Mouse (Mus musculus) WW6 (cell line): Measurements from ENCODE around the gene Sytl1.

ENCODE experiments used
- DNase-seq: peaks from one replicate; pipeline ENCODE4 v3.0.0-alpha.2; 2013; ENCODE audit warnings: low read depth, low spot score

Gene Sytl1

DNA sequence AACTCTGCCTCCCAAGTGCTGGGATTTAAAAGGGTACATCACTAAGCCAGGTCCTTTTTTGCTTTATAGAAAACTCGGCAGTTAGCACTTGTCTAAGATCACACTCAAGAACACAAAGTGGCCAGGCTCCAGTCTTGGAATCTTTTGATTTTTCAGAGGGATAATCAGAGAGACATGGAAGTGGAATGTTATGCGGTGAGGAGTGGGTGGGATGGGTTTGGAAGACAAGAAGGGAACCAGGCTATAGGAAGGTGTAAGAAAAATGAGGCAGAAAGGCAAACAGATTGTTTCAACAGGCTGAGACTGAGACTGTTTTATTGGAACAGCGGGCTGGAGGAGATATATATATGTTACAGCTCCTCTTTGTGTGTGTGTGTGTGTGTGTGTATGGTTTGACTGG is 15.6 kb upstream of the Sytl1 start:
- no peak for DNase-seq

DNA sequence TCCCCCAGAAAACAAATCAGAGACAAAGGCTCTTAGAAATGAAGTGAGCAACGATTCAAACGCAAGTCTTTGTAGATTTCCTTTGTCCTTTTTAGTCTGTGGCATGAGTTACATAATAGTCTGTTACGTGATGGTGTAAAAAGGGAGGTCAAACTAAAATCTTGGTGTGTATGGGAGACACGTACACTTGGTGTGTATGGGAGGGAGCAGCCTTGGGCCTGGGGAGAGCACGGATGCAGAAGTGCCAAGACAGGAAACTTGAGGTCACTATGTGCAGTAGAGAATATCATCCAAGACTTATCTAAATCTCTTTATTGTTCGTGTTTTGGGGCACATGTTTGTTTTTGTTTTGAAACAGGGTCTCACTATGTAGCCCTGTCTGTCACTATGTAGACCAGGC is 15.2 kb upstream of the Sytl1 start:
- no peak for DNase-seq

DNA sequence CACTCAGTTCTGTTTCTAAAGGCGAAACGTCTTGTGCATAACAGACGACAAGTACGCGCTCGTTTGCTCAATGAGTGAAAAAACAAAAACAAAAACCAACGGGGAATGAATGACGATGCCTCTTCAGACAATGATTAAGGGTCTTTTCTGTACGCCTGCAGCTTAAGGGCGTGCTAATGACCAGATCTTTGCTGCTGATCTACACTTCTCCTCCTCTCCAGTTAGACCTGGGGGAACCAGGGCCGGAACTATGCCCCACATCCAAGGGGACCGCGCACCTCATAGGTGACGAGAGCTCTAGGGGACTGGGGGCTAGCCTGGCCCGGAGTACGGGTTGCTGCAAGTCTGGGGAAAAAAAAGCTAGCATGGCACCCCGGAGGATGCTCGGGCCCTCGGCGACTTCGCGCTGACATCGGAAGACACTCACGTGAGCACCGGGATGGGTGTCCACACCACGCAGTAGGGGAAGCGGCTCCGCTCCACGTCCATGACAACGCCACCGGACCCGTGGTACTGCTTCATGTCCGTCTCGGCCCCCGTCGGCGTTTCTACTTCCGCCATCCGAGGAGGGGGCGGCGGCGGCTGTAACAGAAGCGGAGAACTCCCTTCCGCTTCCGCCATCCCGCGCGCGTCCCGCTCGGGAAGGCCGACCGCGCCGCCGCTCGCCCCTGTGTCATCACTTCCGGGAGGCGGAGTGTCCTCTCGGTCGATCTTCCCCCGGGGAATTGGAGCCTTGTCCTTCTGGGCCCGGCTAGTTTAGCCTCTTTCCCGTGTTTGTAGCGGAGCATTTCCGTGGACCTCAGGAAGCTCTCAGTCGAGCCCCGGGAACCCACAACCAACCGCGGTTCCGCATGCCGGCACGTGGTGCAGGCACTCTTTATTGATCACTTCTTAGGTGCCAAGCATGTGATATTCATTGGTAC is 14.5 kb upstream of the Sytl1 start, which contains the start of gene Tmem222:
TSS of gene Tmem222 (minus strand) at position 689 of the 923 bp plus-strand sequence.
- DNase-seq, result peak; percentile 89

DNA sequence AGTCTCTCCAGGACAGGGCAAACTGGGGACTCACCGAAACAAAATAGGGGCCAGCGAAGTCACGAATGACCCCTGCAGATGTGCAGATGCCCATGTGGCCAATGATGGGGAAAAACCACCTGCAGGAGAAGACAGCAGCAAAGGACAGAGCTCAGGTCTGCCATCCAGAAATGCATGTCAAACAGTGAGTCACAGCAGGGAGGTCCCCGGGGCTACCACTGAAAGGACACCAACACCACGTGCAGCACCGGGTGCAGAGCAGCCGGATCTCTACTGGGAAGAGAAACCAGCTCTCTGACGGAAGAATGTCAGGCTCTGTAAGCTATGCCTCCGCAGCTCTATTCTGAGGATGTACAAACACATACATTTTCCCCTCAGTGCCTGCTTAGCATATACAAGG is 8.0 kb upstream of the Sytl1 start:
- no peak for DNase-seq

DNA sequence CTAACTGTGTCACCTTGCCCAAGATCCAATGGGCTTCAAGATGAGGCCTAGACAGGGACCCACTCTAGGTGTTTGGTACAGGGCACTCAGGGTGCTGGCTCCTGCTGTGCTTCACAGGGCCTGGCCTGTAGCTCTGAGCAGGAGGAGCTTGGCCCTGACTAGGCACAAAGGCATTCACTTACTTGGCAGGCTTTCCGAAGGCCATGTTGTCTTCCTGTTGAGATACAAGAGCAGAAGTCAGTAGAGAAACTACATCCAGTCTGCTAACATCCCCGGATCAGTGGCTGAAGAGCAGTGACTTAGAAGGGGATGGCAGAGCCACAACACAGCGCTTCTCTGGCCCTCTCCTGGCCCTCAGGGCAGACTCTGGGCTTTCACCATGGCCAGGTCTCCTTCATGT is 6.7 kb upstream of the Sytl1 start:
- no peak for DNase-seq

DNA sequence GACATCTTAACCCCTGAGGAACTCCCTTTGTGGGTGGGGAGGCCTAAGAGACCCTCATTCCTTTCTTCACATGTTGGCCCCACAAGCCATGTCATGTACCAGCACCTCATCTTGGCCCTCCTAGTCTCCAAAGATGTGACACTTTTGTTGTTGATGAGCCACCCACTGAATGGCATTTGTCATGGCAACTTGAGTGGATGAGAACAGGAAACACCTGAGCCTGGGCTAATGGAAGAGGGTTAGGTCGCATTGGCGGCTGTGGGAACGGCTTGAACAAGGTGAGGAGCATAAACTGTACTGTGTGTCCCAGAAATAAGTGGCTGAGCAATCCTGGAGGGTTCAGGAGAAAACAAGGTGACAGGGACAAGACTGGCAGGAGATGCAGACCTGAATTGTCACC is 6.0 kb upstream of the Sytl1 start:
- DNase-seq, result no peak

DNA sequence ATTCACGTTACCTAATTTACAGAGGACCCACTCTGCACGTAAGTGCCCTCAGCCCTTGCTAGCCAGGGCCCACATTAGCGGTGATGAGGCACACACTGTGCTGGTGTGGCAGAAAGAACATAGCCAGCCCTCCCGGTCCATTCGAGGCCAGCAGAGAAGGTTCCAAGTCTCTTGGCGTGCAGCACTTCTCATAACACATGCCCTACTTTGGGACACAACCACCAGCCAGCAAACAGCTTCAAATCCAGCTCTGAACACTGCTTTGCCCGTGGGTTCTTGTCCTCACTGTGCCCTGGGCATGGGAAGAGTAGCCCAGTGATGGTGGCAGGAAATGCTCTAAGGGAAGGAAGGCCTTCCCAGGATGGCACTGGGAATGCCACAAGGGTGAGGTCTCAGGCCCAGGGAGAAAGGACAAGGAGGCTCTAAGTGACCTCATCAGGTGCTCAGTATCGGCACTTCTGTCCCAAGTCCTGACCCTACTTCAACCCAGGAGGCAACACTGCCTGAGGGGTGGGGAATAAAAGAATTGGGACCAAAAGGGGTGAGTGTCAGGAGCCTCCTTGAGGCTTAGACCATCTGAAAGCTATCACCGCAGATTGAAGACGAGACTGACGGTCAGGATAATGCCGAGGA is 3.5 kb upstream of the Sytl1 start:
- no peak for DNase-seq

DNA sequence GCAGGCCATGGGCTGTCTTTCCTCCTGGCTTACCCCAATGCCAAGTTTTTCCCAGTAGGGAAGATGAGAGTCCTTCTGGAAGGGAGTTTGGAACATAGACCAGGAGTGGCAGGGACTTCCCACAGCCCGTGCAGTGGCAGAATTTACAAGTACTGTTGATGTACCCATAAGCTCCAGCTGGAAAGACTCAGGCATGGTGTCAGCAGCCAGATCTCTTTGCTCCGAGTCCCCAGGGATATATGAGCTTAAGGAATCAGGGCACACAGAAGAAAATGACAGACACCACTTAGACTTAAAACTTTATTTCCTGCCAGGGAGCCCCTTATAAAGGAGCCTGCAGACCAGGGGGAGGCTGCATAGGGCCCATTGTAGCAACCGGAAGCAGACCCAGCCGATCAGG is 2.8 kb upstream of the Sytl1 start:
- DNase-seq, result no peak

DNA sequence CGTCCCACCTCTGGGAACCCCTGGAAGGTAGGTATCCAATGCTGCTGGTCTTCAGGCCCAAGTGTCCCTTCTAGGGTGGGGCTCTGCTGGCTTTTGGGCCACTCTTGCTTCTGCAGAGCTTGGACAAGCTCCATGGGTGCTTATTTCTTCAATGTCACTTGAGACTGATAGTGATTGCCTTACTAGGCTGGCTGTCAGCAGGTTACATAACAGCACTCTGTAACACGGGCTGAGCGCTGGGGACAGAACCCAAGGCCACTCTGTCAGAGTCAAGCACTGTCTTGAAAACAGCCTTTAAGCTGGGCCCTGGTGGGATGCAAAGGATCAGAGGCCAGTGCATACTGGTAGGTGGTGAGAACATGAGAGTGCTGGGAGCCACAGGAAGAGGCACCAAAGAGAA is 2.4 kb upstream of the Sytl1 start:
- DNase-seq, result no peak

DNA sequence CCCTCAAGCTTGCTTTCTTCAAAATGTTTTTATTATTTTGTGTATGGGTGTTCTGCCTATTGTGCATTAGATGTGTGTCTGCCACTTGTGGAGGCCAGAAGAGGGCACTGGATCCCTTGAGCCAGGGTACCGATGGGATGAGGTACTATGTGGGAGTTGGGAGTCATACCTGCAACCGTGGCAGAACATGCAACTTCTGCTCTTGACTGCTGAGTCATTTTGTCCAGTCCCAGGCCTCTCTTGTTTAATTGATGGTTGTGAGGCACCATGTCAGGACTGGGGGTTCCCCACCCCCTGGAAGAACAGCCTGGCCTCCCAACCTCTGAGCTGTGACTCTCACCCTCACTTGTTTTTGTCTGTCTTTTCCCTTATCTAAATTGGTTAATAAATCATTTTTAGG is 1.6 kb upstream of the Sytl1 start:
- no peak for DNase-seq

DNA sequence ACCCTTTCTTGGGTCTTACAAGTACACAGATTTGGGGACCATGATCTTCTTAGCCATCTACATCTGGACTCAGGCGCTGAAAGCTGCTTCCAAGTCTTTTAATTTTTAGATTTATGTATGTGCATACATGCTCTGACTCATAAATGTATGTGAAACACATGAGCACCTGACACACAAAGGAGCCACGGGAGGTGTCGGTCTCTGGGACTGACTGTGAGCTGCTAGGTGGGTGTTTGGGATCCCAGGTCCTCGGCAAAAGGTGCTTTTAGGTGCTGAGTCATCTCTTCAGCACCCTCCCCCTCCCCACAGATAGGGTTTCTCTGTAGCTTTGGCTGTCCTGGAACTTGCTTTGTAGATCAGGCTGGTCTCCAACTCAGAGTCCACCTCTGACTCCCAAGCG is 843 bp upstream of the Sytl1 start:
- DNase-seq, result no peak

DNA sequence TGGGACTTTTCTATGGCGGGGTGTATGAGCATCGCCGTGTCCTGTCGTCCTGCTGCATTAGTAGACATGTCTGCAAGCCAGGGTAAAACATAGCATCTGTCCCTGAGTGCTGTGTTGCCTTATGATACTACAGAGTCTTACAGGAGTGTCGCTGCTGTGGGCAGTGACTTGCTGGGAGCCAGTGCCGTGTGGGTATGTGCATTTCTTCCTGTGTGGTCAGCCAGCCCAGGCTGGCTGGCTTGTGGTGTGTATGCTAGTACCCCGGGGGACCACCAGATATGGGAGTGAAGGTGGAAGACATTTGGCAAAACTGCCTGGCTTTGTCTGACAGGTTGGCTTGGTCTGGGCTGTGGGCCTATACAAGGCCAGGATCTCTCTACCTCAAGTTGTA is 543 bp downstream of the Sytl1 start:
- DNase-seq, result no peak

DNA sequence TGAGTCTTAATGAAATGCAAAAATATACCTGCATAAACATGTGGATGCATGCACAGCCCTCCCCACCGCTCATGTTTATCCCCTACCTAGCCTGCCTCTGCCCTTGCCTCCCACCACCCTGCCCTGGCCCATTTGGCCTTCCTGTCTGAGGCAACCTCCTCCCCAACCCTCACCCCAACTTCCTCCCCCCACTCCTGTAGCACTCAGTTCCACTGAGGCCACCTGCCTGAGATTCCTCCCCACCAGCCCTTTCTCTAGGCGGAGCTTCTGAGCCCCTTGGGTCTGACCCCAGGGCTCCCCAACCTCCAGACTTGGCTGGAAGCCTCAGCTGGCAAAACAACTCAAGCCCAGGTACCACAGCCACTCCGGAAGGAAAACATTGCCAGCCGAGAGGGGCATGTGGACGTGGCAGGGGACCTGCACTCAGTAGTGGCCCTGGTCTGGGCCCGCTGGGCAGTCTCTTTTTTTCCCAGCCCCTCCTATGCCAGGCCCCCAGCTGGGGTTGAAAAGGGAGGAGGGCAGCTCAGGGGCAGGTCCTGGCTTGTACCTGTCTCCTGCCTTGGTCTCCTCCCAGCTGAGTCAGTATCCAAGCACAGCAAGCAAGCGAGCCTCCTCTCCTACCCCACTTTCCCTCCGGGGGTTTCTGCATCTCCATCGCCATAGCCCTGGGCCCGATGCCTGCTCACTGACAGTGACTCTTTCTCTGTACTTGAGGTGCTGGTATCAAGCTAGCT is 1.1 kb downstream of the Sytl1 start:
- DNase-seq, result no peak

DNA sequence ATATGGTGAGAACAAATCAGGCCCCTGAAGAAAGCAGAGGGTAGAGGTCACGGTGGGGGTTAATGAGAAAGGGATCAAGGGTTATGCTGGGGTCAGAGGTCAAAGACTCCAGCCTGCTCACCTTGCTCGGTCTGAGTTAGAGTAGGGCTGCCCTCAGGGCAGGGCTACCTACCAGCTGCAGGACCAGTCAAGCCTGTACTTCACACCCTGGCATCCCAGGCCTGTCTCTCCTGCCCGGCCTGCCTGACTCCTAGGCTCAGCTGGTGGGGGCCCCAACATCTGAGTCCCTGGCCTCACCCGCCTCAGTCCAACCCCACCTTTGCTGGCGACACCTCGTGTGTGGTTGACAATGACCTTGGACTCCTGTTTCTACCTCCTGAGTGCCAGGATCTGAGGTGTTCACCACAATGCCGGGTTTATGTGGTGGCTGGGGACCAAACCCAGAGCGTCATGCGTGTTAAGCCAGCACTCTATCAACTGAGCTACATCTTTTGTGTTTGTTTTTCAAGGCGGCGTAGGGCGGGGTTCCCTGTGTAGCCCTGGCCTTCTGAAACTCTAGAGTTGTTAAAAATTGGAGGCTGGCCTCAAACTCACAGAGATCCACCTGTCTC is 5.0 kb downstream of the Sytl1 start:
- DNase-seq, result no peak

DNA sequence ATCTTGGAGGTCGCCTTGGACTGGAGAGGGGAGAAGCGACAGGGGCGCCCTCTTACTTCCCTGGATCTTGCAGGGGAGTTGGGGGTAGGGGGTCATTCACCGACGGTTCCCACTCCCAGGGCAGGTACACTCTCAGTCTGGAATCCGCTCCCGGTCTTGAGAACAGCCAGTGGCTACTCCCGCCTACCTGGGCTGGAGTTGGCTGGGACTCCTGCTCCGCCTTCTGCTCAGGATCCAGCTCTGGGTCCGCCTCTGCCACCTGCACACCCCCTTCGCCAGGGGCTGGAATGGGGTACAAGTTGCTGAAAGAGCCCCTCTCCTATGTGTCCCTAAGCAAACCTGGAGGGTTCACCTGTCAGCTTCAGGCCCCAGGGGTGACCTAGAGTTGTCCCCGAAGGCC is 5.7 kb downstream of the Sytl1 start:
- no peak for DNase-seq

DNA sequence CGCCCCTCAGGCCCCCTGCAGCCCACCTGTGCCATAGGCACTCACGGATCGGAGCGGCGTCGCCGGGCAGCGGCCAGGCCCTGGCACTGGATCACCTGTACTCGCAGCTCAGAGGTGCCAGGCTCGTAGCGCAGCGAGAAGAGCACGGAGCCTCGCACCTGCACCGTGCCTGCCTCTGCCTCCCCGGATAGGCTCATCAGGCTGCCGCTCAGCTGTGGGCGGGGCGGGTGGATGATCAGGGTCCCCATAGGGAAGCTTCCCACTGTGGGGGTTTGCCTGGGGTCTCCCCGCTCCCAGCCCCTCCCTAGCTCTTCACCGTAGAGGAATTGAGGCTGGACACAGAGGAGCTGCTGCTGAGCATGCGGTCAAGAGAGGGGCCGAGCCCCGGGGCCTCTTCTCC is 6.1 kb downstream of the Sytl1 start:
- DNase-seq, result no peak

DNA sequence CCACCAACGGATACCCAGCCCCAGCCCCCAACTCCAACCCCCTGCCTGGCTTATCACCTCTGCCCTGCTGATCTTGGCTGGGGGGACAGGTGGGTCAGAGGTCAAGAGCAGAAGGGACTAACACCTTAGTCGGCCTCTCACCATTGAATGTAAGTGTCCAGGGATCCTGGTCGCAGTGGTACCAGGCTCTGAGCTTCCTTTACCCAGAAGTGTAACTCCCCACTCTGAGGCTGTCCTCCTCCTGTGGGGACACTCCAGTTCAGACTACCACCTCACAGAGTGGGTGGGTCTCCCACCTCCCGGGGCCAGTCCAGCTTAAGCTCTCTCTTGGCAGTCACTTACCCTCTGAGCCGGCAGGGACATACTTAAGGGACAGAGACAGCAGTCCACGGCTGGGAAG is 7.5 kb downstream of the Sytl1 start:
- no peak for DNase-seq

DNA sequence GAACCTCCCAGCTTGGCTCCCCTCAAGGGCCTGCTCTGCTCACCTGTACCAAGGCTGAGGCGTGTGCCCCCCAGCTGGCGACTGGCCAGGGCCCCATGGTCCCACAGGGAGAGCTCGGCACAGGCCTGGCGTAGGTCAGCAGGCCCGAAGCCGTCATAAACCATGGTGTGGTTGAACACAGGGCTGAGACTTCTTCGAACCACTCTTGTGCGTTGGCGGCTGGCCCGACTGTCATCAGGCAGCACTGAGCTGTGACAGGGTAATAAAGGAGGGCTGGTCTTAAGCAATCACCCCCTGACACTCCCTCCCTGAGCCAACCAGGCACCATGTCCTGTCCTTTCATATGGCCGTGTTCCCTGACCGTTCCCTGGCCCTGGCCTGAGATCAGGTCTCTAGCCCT is 9.5 kb downstream of the Sytl1 start:
- no peak for DNase-seq

DNA sequence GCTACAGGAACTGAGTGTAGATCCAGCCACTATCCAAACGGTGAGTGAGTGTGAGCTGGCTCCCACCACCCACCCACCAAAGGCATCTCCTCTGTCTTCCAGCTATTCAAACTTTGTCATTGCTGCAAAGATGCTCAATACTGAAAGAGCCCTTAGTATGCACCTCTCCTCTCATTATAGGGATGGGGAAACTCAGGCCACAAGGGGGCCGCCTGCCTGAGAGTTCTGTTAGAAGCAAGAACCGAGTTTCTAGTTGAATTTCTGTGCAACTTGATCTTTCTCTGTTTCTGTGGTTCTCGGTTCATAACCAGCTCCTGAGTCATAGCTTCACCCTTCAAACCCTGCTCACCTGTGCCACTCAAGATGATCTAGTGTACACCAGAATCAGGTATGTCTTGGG is 10.8 kb downstream of the Sytl1 start:
- no peak for DNase-seq

DNA sequence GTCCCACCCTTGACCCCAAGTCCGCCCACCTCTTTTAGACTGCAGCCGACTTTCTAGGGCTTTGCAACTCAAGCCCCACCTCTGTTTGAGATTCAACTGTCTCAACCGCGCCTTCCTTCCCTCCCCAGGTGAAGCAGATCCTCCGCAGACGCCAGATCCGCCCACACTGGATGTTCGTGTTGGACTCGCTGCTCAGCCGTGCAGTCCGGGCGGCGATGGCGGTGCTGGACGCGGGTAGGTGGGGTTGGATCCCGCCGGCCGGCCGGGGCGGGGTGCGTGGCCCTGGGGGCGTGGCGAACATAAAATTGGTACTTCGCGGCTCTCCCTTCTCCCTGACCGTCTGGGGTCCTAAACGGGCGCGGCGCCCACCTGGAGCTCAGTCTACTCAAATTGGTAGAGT is 11.7 kb downstream of the Sytl1 start:
- DNase-seq, result no peak

DNA sequence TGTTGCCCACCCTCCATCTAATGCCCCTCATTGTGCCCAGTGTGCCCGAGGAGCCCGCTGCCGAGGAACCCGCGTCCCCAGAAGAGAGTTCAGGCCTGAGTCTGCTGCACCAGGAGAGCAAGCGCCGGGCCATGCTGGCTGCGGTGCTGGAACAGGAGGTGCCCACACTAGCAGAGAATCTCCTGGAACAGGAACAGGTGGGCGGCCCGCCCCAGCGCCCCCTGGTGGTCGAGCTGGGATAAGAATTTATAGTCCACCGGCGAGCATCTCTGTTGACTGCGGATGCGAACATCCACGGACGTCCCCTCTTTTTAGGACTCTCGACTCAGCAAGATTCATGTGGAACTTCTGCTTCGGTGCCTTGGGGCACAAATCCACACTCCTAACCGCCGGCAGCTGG is 12.3 kb downstream of the Sytl1 start:
- DNase-seq, result peak; percentile 64

DNA sequence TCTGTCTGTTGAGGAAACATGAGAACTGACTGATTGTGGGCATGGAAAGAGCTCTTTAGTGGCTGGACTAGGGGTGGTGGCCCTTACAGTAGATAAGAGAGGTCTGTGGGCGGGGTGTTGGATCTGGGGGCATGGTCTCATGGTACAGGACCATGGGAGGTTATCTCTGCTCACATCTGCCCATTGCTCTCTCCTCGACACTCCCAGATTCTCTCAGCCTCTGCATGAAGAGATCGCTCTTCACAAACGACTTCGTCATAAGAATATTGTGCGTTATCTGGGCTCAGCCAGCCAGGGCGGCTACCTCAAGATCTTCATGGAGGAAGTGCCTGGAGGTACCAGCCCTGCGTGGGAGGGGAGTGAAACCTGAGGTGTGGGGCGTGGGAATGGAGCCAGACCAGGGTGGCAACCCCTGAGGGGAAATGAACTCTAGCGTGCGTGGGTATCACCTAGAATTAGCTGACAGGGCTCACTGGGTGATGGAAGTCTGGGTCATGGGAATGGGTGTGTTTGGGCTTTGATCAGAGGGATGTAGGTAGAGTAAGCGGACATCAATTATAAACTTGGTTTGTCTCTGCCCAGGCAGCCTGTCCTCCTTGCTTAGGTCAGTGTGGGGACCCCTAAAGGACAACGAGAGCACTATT is 15.0 kb downstream of the Sytl1 start:
- DNase-seq, result no peak
